Mouse (Mus musculus) midbrain, embryonic 11.5 days (tissue): ENCODE measurements around the gene A230050P20Rik. TPM values are rescaled to one million over a fixed set of nuclear protein-coding genes. Genes with fewer than 3 reads are reported as not detected.

Experiments used
- ATAC-seq: fragments of 200-750 bp; cut with Nextera tagmentation; 2 replicates; pipeline ENCODE4 v1.8.0; 2017; ENCODE audit warnings: moderate TSS enrichment, moderate library complexity; ENCODE audit not compliant: low FRiP score
- DNase-seq: peaks from one replicate; pipeline ENCODE4 v3.0.0; 2015; ENCODE audit warnings: low spot score; ENCODE audit errors: missing footprints
- H3K27ac ChIP-seq: fragments of 300-500 bp; sonication (generic); 2 replicates; pipeline ENCODE4 v1.5.1; 2014; ENCODE audit warnings: low read depth, low read length
- H3K27me3 ChIP-seq: fragments of 300-500 bp; sonication (generic); 2 replicates; pipeline ENCODE4 v1.6.1; 2014; ENCODE audit warnings: mild to moderate bottlenecking, low read length, moderate library complexity, mixed read lengths; ENCODE audit not compliant: control insufficient read depth, insufficient read depth
- H3K36me3 ChIP-seq: fragments of 300-500 bp; sonication (generic); 2 replicates; pipeline ENCODE4 v1.6.1; 2014; ENCODE audit warnings: mild to moderate bottlenecking, low read length, moderate library complexity, mixed read lengths; ENCODE audit not compliant: control insufficient read depth, insufficient read depth
- H3K4me1 ChIP-seq: fragments of 300-500 bp; sonication (generic); 2 replicates; pipeline ENCODE4 v1.6.1; 2014; ENCODE audit warnings: low read length; ENCODE audit not compliant: control insufficient read depth, insufficient read depth
- H3K4me2 ChIP-seq: fragments of 300-500 bp; sonication (generic); 2 replicates; pipeline ENCODE4 v1.6.1; 2014; ENCODE audit warnings: mild to moderate bottlenecking, moderate library complexity
- H3K4me3 ChIP-seq: fragments of 300-500 bp; sonication (generic); 2 replicates; pipeline ENCODE4 v1.5.1; 2014; ENCODE audit warnings: low read depth, low read length
- H3K9ac ChIP-seq: fragments of 300-500 bp; sonication (generic); 2 replicates; pipeline ENCODE4 v1.6.1; 2014; ENCODE audit warnings: low read length
- H3K9me3 ChIP-seq: fragments of 300-500 bp; sonication (generic); 2 replicates; pipeline ENCODE4 v1.6.1; 2016; ENCODE audit warnings: low read length; ENCODE audit not compliant: control insufficient read depth
- WGBS: fragments of 180-500 bp; shearing (Covaris S2); extraction: QIAGEN DNeasy Blood & Tissue Kit; methylation state at CpG from one replicate; pipeline ENCODE4 v1.1.7; 2014; 5-methylcytosine and 5-hydroxymethylcytosine counted together
- polyA plus RNA-seq: library from polyadenylated mRNA; unstranded; fragments of >200 nt; fragmentation: Nextera tagmentation; extraction: Ambion mirVana; gene quantifications from 2 replicates; pipeline ENCODE4 v1.2.1, GENCODE M21; 2014

A230050P20Rik gene
- polyA plus RNA-seq, 1 experiment from 2014 or later: 0.45 TPM

DNA sequence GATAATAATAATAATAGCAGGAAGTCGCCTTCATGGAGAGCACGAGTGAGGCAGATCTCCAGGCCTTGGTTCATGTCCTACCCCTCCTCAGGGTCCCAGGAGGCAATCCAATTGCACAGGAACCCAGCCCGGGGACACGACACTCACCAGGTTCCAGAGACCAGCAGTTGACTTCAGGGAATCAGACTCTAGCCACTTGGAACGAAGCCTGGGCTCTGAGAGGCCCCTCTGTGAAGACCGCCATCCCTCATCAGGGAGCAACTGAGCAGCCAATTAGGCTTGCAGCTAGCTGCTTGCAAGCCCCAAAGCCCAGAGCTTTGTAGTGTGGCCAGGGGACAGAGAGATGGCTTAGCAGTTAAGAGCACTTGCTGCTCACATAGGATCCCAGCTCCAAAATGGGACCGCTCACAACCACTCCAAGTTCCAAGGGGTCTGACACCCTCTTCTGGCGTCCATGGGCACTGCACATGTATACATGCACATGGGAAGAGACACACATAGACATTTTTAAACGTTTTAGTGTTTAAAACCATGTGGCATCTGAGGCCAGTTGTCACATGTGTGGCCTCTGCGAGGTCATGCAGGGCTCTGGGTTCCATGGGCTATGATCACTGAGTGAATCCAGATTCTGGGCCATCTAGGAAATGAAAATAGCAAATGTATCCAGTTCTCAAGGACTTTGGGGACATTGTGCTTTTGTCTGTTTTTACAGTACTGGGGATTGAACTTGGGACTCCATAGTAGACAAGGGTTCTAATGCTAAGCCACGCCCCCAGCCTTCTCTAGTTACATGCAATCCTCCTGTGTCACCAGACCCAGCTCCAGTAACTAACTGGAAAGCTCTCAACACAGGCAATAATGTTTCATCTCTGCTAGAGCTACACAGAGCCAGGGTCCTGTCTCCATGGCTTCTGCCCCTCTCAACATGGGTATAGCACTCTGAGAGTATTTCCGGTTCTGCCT, 2.0 kb downstream of the A230050P20Rik start:
- Histone ChIP-seq H3K9ac (no peak overlapping the region), H3K4me1 (no peaks in the 10 kb centered on the region), H3K4me3 (no peak overlapping the region), H3K27me3 (peaks cover 24% of the 10 kb centered on the region), H3K4me2 (no peak overlapping the region), H3K27ac (no peak overlapping the region), H3K9me3 (no peaks in the 10 kb centered on the region), H3K36me3 (no peaks in the 10 kb centered on the region)
- ATAC-seq (no peak), DNase-seq (no peak)
- WGBS: 76% methylated on average over 12 of the region's 12 CpGs

DNA sequence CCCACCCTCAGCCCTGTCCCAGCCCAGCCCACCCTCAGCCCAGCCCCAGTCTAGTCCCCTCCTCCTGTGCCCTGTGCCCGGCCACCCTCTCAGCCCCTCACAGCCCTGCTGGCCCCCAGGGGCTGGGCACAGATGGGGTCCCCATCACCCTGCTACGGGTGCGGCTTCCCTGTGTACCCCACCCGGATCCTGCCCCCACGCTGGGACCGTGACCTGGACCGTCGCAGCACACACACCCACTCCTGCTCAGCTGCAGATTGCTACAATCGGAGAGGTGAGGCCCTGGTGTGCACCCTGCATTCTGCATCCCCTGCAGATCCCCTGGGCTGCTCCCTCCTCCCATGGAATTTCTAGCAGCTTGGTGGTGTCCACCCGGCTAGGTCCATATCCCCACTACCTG, 4.5 kb downstream of the A230050P20Rik start:
- Histone ChIP-seq H3K4me1 (peaks cover 5% of the 10 kb centered on the region), H3K9ac (no peak overlapping the region), H3K4me3 (no peak overlapping the region), H3K4me2 (no peak overlapping the region), H3K27me3 (peaks cover 24% of the 10 kb centered on the region), H3K9me3 (no peaks in the 10 kb centered on the region), H3K36me3 (no peaks in the 10 kb centered on the region), H3K27ac (no peak overlapping the region)
- ATAC-seq: no peak
- DNase-seq: peak; percentile 75
- 93% methylated on average over 9 of the region's 10 CpGs for WGBS

DNA sequence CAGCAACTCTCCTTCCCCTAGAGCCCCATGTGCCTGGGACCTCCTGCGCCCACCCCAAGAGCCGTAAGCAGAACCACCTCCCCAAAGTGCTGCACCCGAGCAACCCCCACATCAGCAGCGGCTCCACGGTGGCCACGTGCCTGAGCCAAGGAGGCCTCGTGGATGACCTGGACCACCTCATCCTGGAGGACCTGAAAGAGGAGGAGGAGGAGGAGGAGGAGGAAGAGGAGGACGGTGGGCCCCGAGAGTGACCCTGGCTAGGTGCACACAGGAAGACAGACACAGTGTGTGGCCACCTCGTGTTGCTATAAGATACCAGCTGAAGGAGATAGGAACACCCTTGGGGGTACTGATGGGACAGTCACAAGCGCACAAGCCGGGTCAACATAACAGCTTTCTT, 5.1 kb downstream of the A230050P20Rik start:
- Histone ChIP-seq H3K9ac (no peak overlapping the region), H3K36me3 (no peaks in the 10 kb centered on the region), H3K27ac (no peak overlapping the region), H3K4me1 (peaks cover 5% of the 10 kb centered on the region), H3K4me2 (no peak overlapping the region), H3K4me3 (no peak overlapping the region), H3K27me3 (peaks cover 20% of the 10 kb centered on the region), H3K9me3 (no peaks in the 10 kb centered on the region)
- ATAC-seq: no peak
- 87% methylated on average over 12 of the region's 12 CpGs for WGBS
- no peak for DNase-seq

DNA sequence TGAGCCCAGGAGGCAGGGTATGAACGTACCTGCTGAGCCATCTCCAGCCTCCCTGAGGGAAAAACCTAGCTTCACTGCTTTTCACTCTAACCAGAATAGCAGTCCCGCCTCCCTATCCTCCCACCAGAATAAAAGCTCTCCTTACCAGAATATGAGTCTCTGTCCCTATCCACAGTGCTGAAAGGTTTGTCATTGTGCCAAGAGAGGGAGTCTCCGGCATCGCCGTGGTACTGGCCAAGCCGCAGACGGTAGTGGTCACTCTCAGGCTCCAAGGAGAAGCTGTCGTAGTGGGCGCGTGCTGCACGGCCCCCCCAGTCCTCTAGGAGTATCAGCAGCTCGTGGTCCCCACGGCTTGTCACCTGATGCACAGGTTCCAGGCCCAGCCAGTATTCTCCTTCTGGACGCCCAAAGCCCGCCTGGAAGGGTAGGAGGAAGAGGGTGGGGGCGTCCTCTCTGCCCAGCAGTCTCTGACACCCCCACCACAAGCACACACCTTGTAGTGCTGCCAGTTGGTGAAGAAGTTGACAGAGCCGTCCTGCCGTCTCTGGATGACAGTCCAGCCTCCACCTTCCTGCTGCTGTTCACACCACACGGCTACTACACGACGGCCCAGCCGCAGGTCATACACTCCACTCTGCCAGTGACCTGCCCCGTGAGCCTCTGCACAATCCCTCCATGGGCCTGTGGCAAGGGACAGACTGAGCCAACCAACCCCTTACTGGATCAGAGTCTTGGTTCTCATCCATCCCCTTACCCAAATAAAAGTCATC, 6.8 kb downstream of the A230050P20Rik start:
- 72% methylated on average over 23 of the region's 23 CpGs for WGBS
- Histone ChIP-seq H3K4me3 (no peak overlapping the region), H3K9me3 (no peaks in the 10 kb centered on the region), H3K9ac (no peak overlapping the region), H3K4me1 (peaks cover 5% of the 10 kb centered on the region), H3K27me3 (peaks cover 4% of the 10 kb centered on the region; the same call in 1 of the 2 replicates), H3K4me2 (no peak overlapping the region), H3K36me3 (no peaks in the 10 kb centered on the region), H3K27ac (no peak overlapping the region)
- DNase-seq: peak; percentile 79
- ATAC-seq: no peak

DNA sequence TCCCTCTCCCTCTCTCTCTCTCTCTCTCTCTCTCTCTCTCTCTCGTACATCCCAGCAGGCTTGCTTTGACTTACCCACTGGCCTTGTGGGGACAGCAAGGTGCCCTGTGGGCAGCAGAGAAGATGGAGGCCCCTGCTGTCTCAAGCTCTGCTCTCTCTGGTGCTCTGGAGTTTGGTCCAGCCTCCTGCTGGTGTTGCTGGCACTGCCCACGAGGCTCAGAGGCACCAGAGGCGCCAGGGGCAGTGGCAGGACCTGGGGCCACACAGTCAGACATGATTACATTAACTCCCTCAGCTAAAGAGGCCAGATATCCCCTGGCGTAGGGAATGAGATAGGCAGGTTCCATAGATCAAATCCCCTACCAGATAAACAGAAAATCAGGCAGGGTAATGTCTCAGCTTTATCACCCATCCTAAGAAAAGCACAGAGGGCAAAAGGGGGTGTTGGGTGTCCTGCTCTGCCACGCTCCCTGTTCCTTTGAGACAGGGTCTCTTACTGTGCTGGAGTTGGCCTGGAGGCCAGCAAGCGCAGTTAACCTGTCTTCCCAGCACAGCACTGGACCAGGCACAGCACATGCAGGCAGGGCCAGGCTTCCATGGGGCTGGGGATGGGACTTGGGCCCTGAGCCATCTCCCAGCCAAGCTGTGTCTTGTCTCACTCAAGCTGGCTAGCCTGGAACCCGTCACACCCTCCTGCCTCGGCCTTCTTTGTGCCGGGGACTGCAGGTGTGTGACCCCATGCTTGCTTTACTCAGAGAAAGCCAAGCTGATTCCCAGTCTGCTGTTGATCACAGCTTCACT, 8.1 kb downstream of the A230050P20Rik start:
- H3K9ac ChIP-seq: no peak overlapping the region

DNA sequence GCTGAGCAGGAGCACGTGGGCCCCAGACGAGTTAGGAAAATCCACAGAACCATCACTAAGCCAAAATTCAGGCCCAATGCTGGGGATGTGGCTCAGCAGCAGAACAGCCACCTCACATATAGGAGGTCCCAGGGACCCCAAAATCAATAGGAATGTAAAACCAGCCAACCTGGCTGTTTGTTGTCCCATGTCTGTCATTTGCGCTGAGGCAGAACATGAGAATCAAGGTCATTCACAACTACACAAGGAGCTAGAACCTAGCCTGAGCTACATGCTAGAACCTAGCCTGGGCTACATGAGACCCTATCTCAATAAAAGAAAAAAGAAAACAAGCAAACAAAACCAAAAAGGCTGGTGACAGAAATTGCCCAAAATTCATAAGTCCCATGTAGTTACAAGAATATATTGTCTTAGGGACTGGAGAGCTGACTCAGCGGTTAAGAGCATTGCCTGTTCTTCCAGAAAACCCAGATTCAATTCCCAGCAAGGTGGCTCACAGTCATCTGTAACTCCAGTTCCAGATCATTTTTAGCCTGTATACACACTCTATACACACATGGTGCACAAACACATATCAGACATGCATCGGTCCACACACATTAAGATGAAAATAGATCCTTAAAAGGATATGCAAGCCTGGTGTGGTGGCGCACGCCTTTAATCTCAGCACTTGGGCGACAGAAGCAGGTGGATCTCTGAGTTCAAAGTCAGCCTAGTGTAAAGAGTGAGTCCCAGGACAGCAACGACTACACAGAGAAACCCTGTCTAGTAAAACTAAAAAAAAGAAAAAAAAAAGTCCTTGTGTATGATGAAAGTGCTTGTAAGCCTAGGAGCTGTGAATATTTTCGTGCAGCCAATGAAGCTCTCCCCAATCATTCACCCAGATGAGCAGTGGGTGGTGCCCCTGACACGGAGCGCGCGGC, 8.9 kb downstream of the A230050P20Rik start:
- ATAC-seq (no peak; the same call in 1 of the 2 replicates), DNase-seq (peak; percentile 70)
- H3K36me3 ChIP-seq: no peaks in the 10 kb centered on the region
- peak overlapping the region; percentile 59 for H3K9ac ChIP-seq
- 36% methylated on average over 14 of the region's 14 CpGs for WGBS
- H3K4me3 ChIP-seq: peak overlapping the region; percentile 40
- no peak overlapping the region for H3K27ac ChIP-seq
- peak overlapping the region; percentile 45 for H3K4me2 ChIP-seq
- peaks cover 5% of the 10 kb centered on the region for H3K4me1 ChIP-seq
- no peaks in the 10 kb centered on the region for H3K9me3 ChIP-seq
- H3K27me3 ChIP-seq: no peaks in the 10 kb centered on the region

More for the DNA sequence above, 8.1 kb downstream of the A230050P20Rik start:
- Histone ChIP-seq H3K27me3 (no peaks in the 10 kb centered on the region), H3K36me3 (no peaks in the 10 kb centered on the region), H3K27ac (no peak overlapping the region), H3K4me2 (no peak overlapping the region), H3K4me1 (peaks cover 5% of the 10 kb centered on the region), H3K9me3 (no peaks in the 10 kb centered on the region), H3K4me3 (no peak overlapping the region)
- ATAC-seq (no peak), DNase-seq (peak; percentile 47)
- 70% methylated on average over 9 of the region's 9 CpGs for WGBS

DNA sequence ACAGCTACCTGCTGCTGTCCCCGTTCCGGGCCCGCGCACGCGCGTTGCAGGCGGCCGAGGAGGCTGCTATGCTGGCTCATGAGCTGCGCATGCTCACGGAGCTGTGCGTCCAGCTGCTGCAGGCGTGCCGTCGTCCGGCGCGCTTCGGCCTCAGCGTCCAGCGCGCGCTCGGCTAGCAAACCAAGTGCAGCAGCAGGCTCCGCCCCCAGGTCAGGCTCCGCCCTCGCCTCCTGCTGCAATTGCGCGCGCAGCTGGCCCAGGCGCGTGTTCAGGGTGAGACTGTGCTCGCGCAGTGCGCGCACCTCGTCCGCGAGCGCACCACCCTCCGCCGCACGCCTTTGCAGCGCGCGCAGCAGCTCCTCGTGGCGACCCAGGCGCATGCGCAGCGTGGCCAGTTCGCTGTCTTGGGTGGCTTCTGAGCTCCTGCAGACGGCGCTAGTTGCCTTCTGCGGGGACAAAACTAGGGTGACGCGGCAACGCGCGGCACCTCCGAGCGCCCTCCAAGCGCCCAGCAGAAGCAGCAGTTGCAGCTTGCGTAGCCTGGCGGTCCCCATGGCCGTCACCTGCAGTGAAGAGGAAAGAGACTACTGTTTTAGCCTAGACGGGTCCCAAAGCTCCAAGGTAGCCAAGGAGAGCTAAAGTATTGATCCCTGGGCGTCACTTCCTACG, 9.7 kb downstream of the A230050P20Rik start:
- H3K9me3 ChIP-seq: no peaks in the 10 kb centered on the region
- WGBS: under 1% methylated on average over 69 of the region's 69 CpGs
- H3K9ac ChIP-seq: peak overlapping the region; percentile 82
- H3K27me3 ChIP-seq: no peaks in the 10 kb centered on the region
- H3K36me3 ChIP-seq: no peaks in the 10 kb centered on the region
- peak overlapping the region; percentile 40 for H3K4me3 ChIP-seq
- ATAC-seq (peak; percentile 95), DNase-seq (peak; percentile 100)
- H3K4me2 ChIP-seq: peak overlapping the region; percentile 61
- peaks cover 5% of the 10 kb centered on the region for H3K4me1 ChIP-seq
- peak overlapping the region; percentile 79 for H3K27ac ChIP-seq
